Mouse (Mus musculus) right cerebral cortex, postnatal 25 days (tissue): ENCODE measurements at regions not wholly inside any gene's neighbourhood (a gene's known extent, or its start where the extent isn't known, plus 50 kb on each side); places are given as distances from the start of the nearest gene placed in this dataset.

Experiments
- DNase-seq: peaks from one replicate; pipeline ENCODE4 v3.0.0; 2022

DNA sequence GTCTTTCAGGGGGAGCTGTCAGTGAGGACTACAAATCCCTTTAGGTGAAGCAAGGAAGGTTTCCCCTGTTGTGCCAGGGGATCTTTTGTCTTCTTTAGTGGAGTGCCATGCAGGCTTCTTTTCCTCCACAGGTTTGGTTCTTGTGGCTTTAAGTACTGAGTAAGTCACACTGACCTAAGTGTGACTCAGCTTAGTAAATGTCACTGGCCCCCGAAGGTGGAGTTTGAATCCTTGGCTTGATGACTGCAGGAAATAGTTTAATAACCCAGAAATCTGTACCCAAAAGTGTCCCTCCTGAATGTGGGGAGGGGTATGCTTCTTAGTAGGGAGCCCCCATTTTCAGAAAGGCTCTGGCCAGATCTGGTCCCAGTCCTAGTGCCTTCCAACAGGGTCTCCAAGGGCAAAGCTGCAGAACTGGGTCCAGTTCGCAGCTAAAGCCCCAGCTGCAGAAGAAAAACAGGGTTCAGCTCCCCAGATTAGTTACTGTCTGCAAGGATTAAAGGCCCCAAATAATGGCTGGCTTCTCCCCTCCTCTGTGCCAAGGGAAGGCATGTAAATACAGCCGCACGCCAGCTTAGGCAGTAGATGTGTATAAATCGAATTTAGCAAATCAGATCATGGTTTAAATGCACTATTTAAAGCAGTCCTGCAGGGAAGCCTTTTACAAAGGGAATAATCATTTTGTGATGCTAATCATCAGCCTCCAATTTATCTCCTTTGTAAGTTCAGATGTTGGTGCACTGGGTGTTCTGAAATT, 51.6 kb upstream of the Polg start:
- no peak for DNase-seq

DNA sequence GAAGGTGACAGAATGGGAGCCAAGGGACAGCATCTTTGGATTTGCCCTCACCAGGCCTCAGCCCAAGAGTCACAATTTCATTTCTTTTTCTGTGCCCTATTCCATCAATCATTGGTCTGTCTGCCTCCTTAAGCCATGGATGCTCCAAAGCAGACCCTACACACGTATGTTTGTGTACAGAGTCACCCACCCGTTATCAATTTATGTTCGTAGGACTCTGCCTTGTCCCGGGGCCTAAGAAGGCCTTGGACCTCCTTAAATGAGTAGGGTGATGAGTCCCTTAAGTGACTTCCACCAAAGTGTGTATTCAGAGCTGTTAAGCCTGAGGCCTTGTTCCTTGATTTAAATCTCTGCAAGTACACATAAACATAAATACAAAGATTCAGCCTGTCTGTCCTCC, 50.1 kb upstream of the Polg start:
- no peak for DNase-seq
